Mouse (Mus musculus): ENCODE measurements around the gene Xrn1. TPM values are rescaled to one million over a fixed set of nuclear protein-coding genes. Genes with fewer than 3 reads are reported as not detected.
"Not testable (repeated sequence)": the region's sequence is repeated elsewhere in the genome, so short reads cannot be mapped to it uniquely, and the experiment has no call there.

Gene Xrn1
- total and polyA plus RNA-seq, 3 experiments: 3.1 to 64.9 (median 32.0) TPM

GRCm38 (mm10) chr9:96063083-96063802, 108.7 kb downstream of the Xrn1 start:
- TF ChIP-seq CTCF (IDR thresholded peaks at IDR 0.05; ENCODE audit: low read depth, low read length): no peak
- TF ChIP-seq GATA2 (IDR thresholded peaks at IDR 0.05; ENCODE audit: borderline replicate concordance, low read depth, low read length): no peak
- no peak for TF ChIP-seq POLR2AphosphoS5 (IDR thresholded peaks at IDR 0.05; ENCODE audit: insufficient replicate concordance, low read depth, low read length)
- Histone ChIP-seq H3K36me3 (replicated peaks) (peaks cover 10% of the 10 kb centered on the region), H3K4me3 (ENCODE audit: low read depth, low read length) (no peak overlapping the region), H3K27me3 (ENCODE audit: insufficient read depth, low read length) (no peaks in the 10 kb centered on the region), H3K4me1 (ENCODE audit: insufficient read depth, low read depth, low read length) (no peaks in the 10 kb centered on the region), H3K9me3 (replicated peaks) (no peaks in the 10 kb centered on the region)
- ATAC-seq (ENCODE audit: extremely low read depth, insufficient number of reproducible peaks, low FRiP score, poor library complexity, severe bottlenecking): no peak
- no peak for DNase-seq (ENCODE audit: low spot score)

- no peaks in the 10 kb centered on the region for H3K9me3 ChIP-seq (replicated peaks)
- peaks cover 4% of the 10 kb centered on the region for H3K36me3 ChIP-seq (replicated peaks)
- H3K4me1 ChIP-seq (ENCODE audit: insufficient read depth, low read depth, low read length): no peaks in the 10 kb centered on the region
- no peak overlapping the region for H3K4me3 ChIP-seq (ENCODE audit: low read depth, low read length)
- TF ChIP-seq POLR2AphosphoS5 (IDR thresholded peaks at IDR 0.05; ENCODE audit: insufficient replicate concordance, low read depth, low read length): no peak
- no peak for TF ChIP-seq GATA2 (IDR thresholded peaks at IDR 0.05; ENCODE audit: borderline replicate concordance, low read depth, low read length)
- TF ChIP-seq CTCF (IDR thresholded peaks at IDR 0.05; ENCODE audit: low read depth, low read length): no peak
- no peak for TF ChIP-seq GATA1 (IDR thresholded peaks at IDR 0.05; ENCODE audit: borderline replicate concordance, low read length)
- TF ChIP-seq TAL1 (conservative IDR thresholded peaks at IDR 0.05; ENCODE audit: low read depth, low read length): no peak
- ATAC-seq (ENCODE audit: extremely low read depth, insufficient number of reproducible peaks, low FRiP score, poor library complexity, severe bottlenecking) (no peak), DNase-seq (ENCODE audit: low spot score) (no peak)
- no peaks in the 10 kb centered on the region for H3K27me3 ChIP-seq (ENCODE audit: insufficient read depth, low read length)
These were observed 109.4 kb downstream of the Xrn1 start for GRCm38 (mm10) chr9:96063803-96064475.

DNA sequence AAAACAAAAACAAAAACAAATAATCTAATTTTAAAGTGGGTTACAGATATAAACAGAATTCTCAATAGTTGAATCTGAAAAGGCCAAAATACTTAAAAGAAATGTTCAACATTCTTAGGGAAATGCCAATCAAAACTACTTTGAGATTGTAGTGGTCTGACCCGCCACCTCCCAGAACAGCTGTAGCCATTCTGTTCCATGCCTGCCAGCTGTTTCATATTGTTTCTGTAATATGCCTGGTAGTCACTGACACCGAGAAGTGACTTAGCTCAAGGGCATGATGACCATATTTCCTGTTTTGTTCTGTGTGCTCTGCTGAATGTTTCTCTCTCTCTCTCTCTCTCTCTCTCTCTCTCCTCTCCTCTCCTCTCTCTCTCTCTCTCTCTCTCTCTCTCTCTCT, 112.9 kb downstream of the Xrn1 start:
- H3K27me3 ChIP-seq (ENCODE audit: insufficient read depth, low read length): peaks cover 6% of the 10 kb centered on the region; the same call in 1 of the 2 replicates
- H3K9me3 ChIP-seq (replicated peaks): no peaks in the 10 kb centered on the region
- DNase-seq (ENCODE audit: low spot score) (no peak), ATAC-seq (ENCODE audit: extremely low read depth, insufficient number of reproducible peaks, low FRiP score, poor library complexity, severe bottlenecking) (no peak)
- no peaks in the 10 kb centered on the region for H3K4me1 ChIP-seq (ENCODE audit: insufficient read depth, low read depth, low read length)
- TF ChIP-seq GATA2 (IDR thresholded peaks at IDR 0.05; ENCODE audit: borderline replicate concordance, low read depth, low read length) (no peak), POLR2AphosphoS5 (IDR thresholded peaks at IDR 0.05; ENCODE audit: insufficient replicate concordance, low read depth, low read length) (no peak), CTCF (IDR thresholded peaks at IDR 0.05; ENCODE audit: low read depth, low read length) (no peak), TAL1 (conservative IDR thresholded peaks at IDR 0.05; ENCODE audit: low read depth, low read length) (no peak), GATA1 (IDR thresholded peaks at IDR 0.05; ENCODE audit: borderline replicate concordance, low read length) (no peak)
- H3K36me3 ChIP-seq (replicated peaks): no peaks in the 10 kb centered on the region
- no peak overlapping the region for H3K4me3 ChIP-seq (ENCODE audit: low read depth, low read length)

GRCm38 (mm10) chr9:96078752-96079315, 124.3 kb downstream of the Xrn1 start:
- H3K9me3 ChIP-seq (replicated peaks): no peaks in the 10 kb centered on the region

DNA sequence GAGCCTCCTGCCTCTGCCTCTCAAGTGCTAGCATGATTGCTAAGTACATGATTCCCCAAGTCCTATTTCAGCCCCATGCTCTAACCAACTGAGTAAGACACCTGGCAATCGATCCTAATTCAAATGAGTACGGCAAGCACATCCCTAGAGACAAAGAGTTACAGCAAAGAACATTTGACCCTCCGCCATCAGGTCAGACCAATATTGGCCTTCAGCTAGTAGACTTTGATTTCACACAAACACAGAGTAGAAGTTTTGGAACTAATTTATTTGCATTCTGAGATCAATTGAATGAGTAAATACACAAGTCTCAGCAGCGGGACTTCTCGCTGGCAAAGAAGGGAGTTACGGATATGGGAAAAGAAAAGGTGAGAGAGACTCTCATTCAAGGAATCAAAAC, 130.7 kb downstream of the Xrn1 start:
- ATAC-seq (ENCODE audit: extremely low read depth, insufficient number of reproducible peaks, low FRiP score, poor library complexity, severe bottlenecking) (no peak), DNase-seq (ENCODE audit: low spot score) (no peak)

More at GRCm38 (mm10) chr9:96078752-96079315, 124.3 kb downstream of the Xrn1 start:
- ATAC-seq (ENCODE audit: extremely low read depth, insufficient number of reproducible peaks, low FRiP score, poor library complexity, severe bottlenecking) (no peak), DNase-seq (ENCODE audit: low spot score) (no peak)
- no peaks in the 10 kb centered on the region for H3K36me3 ChIP-seq (replicated peaks)
- H3K4me3 ChIP-seq (ENCODE audit: low read depth, low read length): no peak overlapping the region
- TF ChIP-seq GATA1 (IDR thresholded peaks at IDR 0.05; ENCODE audit: borderline replicate concordance, low read length): no peak
- H3K27me3 ChIP-seq (ENCODE audit: insufficient read depth, low read length): peaks cover 5% of the 10 kb centered on the region
- no peaks in the 10 kb centered on the region for H3K4me1 ChIP-seq (ENCODE audit: insufficient read depth, low read depth, low read length)

DNA sequence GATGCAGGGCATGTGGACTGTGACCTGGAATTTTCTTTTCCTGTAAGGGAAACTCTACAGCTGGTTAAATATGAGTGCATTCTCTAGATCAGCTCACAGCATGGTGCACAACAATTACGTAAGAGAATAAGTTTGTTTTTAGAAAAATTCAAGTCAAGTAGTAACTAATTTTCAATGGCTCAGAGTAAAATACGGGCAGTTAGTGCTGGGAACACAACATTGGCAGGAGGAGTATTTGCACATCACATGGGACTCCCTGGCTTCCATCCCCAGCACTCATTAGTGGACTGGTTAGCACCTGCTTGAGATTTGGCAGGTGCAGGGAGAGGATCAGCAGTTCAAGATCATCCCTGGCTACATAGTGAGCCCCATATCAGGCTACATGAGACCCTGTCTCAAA, 133.1 kb downstream of the Xrn1 start:
- DNase-seq (ENCODE audit: low spot score) (no peak), ATAC-seq (ENCODE audit: extremely low read depth, insufficient number of reproducible peaks, low FRiP score, poor library complexity, severe bottlenecking) (no peak)
- Histone ChIP-seq H3K27me3 (ENCODE audit: insufficient read depth, low read length) (peaks cover 19% of the 10 kb centered on the region), H3K4me3 (ENCODE audit: low read depth, low read length) (no peak overlapping the region), H3K36me3 (replicated peaks) (no peaks in the 10 kb centered on the region), H3K4me1 (ENCODE audit: insufficient read depth, low read depth, low read length) (no peaks in the 10 kb centered on the region), H3K9me3 (replicated peaks) (no peaks in the 10 kb centered on the region)
- TF ChIP-seq GATA2 (IDR thresholded peaks at IDR 0.05; ENCODE audit: borderline replicate concordance, low read depth, low read length) (no peak), GATA1 (IDR thresholded peaks at IDR 0.05; ENCODE audit: borderline replicate concordance, low read length) (no peak), POLR2AphosphoS5 (IDR thresholded peaks at IDR 0.05; ENCODE audit: insufficient replicate concordance, low read depth, low read length) (no peak), CTCF (IDR thresholded peaks at IDR 0.05; ENCODE audit: low read depth, low read length) (no peak), TAL1 (conservative IDR thresholded peaks at IDR 0.05; ENCODE audit: low read depth, low read length) (no peak)

More for the DNA sequence above, 130.7 kb downstream of the Xrn1 start:
- Histone ChIP-seq H3K4me1 (ENCODE audit: insufficient read depth, low read depth, low read length) (no peaks in the 10 kb centered on the region), H3K27me3 (ENCODE audit: insufficient read depth, low read length) (peaks cover 16% of the 10 kb centered on the region), H3K9me3 (replicated peaks) (no peaks in the 10 kb centered on the region), H3K4me3 (ENCODE audit: low read depth, low read length) (no peak overlapping the region), H3K36me3 (replicated peaks) (no peaks in the 10 kb centered on the region)
- TF ChIP-seq CTCF (IDR thresholded peaks at IDR 0.05; ENCODE audit: low read depth, low read length) (no peak), TAL1 (conservative IDR thresholded peaks at IDR 0.05; ENCODE audit: low read depth, low read length) (no peak), POLR2AphosphoS5 (IDR thresholded peaks at IDR 0.05; ENCODE audit: insufficient replicate concordance, low read depth, low read length) (no peak), GATA1 (IDR thresholded peaks at IDR 0.05; ENCODE audit: borderline replicate concordance, low read length) (no peak), GATA2 (IDR thresholded peaks at IDR 0.05; ENCODE audit: borderline replicate concordance, low read depth, low read length) (no peak)

DNA sequence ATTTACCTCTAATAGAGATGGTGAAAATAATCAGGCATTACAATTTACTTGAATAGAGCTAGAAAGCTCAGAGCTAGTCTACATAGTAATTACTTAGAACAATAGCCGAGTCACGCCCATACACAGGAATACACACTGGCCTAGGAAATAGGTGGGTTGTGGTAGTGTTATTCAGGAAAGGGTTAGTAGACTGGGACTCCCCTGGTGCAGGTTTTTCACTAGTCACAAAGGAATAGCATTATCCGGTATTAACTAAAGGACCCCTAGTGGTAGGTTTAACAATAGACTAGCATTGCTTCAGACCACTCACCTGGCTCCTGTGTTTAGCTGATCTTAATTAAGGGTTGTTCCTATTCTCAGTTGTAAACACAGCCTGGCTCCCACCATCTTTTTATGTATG, 133.9 kb downstream of the Xrn1 start:
- H3K36me3 ChIP-seq (replicated peaks); ATAC-seq (ENCODE audit: extremely low read depth, insufficient number of reproducible peaks, low FRiP score, poor library complexity, severe bottlenecking); H3K4me1 ChIP-seq (ENCODE audit: insufficient read depth, low read depth, low read length); H3K4me3 ChIP-seq (ENCODE audit: low read depth, low read length); DNase-seq (ENCODE audit: low spot score); H3K9me3 ChIP-seq (replicated peaks): not testable (repeated sequence)
- peaks cover 19% of the 10 kb centered on the region for H3K27me3 ChIP-seq (ENCODE audit: insufficient read depth, low read length)

GRCm38 (mm10) chr9:96092637-96093036, 138.1 kb downstream of the Xrn1 start:
- H3K9me3 ChIP-seq (replicated peaks); ATAC-seq (ENCODE audit: extremely low read depth, insufficient number of reproducible peaks, low FRiP score, poor library complexity, severe bottlenecking); H3K36me3 ChIP-seq (replicated peaks); H3K27me3 ChIP-seq (ENCODE audit: insufficient read depth, low read length); H3K4me1 ChIP-seq (ENCODE audit: insufficient read depth, low read depth, low read length); H3K4me3 ChIP-seq (ENCODE audit: low read depth, low read length); DNase-seq (ENCODE audit: low spot score): not testable (repeated sequence)

Data from G1E (cell line).